Mouse (Mus musculus) fat pad, adult 2 months (tissue): ENCODE measurements around the gene Tgif2lx1.
"Not testable (repeated sequence)": the region's sequence is repeated elsewhere in the genome, so short reads cannot be mapped to it uniquely, and the experiment has no call there.

Experiments
- DNase-seq: peaks from one replicate; pipeline ENCODE4 v3.0.0-alpha.2; 2011; ENCODE audit warnings: low read depth, low spot score; ENCODE audit errors: extremely low read depth

Tgif2lx1 gene

GRCm38 (mm10) chrX:118480637-118481036 is at the start of gene Tgif2lx1:
Gene Tgif2lx1 (minus strand): TSS chrX:118480737.
- not testable (repeated sequence) for DNase-seq
